24 mouse cellular contexts compared by ENCODE assay signal in the genomic region with DNA sequence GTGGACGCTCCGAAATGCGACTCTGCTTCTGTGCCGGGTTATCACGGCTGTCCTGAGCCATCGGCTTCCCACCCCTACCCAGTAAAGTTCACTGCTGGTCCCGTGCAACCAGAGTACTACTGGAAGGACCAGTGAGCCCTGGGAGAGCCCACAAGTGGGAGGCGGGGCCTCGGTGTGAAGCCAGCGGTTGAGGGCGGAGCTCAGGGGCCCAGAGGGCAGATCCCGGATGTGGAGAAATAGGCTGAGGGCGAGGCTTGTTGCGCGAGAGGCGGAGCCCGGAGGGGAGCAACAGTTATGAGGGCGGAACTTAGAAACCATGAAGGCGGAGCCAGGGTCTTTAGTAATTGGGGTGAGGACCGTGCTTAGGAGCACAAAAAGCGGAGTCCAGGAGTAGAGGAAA.
DNase-seq lines count a peak whose midpoint lies in the region; ATAC-seq and TF ChIP-seq lines count a peak whose summit lies in the region.
"Had no signal": no experiment of that assay in that cellular context is flagged by ENCODE, and none has a peak within 500 bp of the region (broad histone marks: within the 10 kb centered on the region; RNA-seq: fewer than 3 reads in every experiment).

No protein-coding gene starts in this region.

- H3K4me2 ChIP-seq in liver, embryonic 11.5 days: no peak overlapping the region
- H3K4me2 ChIP-seq in liver, postnatal 0 days (ENCODE audit: low read depth, low read length): no peak overlapping the region
- no peak overlapping the region for H3K4me2 ChIP-seq in kidney, embryonic 14.5 days (replicated peaks; ENCODE audit: low read depth, low read length)
- H3K4me2 ChIP-seq: embryonic facial prominence, embryonic 12.5 days; forebrain, embryonic 13.5 days; heart, embryonic 13.5 days; hindbrain, embryonic 13.5 days; intestine, embryonic 15.5 days had no signal

- no peak overlapping the region for H3K9ac ChIP-seq in liver, embryonic 11.5 days (ENCODE audit: low read depth, low read length)
- no peak overlapping the region for H3K9ac ChIP-seq in liver, postnatal 0 days (replicated peaks)
- no peak overlapping the region for H3K9ac ChIP-seq in kidney, embryonic 14.5 days (ENCODE audit: low read depth, low read length)
- H3K9ac ChIP-seq: embryonic facial prominence, embryonic 12.5 days; forebrain, embryonic 13.5 days; forebrain, postnatal 0 days; heart, embryonic 13.5 days; hindbrain, embryonic 13.5 days; intestine, embryonic 15.5 days had no signal

- H3K9me3 ChIP-seq in liver, embryonic 11.5 days (ENCODE audit: control insufficient read depth, low read length): peaks cover 2% of the 10 kb centered on the region; the same call in 1 of the 2 replicates
- H3K9me3 ChIP-seq in liver, postnatal 0 days (ENCODE audit: low read length): peaks cover 3% of the 10 kb centered on the region; the same call in 1 of the 2 replicates
- H3K9me3 ChIP-seq in E14TG2a.4 (ENCODE audit: low read length): peaks cover 15% of the 10 kb centered on the region
- no peaks in the 10 kb centered on the region; the same call in 1 of the 2 replicates for H3K9me3 ChIP-seq in kidney, embryonic 14.5 days (ENCODE audit: control insufficient read depth, low read length)

- no peak for DNase-seq in liver, embryonic 11.5 days (ENCODE audit: low spot score)
- DNase-seq in liver, postnatal 0 days: no peak
- DNase-seq in ES-CJ7 (ENCODE audit: low read depth, low spot score): peak; percentile 71
- DNase-seq in ZHBTc4 (ENCODE audit: low read depth, low spot score): peak; percentile 87
- DNase-seq in urinary bladder, postnatal 4 days (ENCODE audit: low spot score in 2 of 2): no peak
- no peak for DNase-seq in cerebellum, adult 11-12 months
- DNase-seq: adrenal gland, adult 2 months; adrenal gland, postnatal 25 days; cerebellum, adult 2 months; cerebellum, postnatal 14 days; embryo, embryonic 11 days; forebrain, postnatal 0 days; gastrocnemius, postnatal 14 days; heart, postnatal 10 days; heart, postnatal 4 days; kidney, adult 18-20 months had no signal

- H3K4me1 ChIP-seq in liver, embryonic 11.5 days (replicated peaks; ENCODE audit: control insufficient read depth, insufficient read depth, low read length): no peaks in the 10 kb centered on the region
- no peaks in the 10 kb centered on the region for H3K4me1 ChIP-seq in liver, postnatal 0 days (ENCODE audit: insufficient read depth)
- H3K4me1 ChIP-seq in E14TG2a.4 (replicated peaks; ENCODE audit: low read depth, low read length): no peaks in the 10 kb centered on the region; the same call in 1 of the 2 replicates
- H3K4me1 ChIP-seq in kidney, embryonic 14.5 days (ENCODE audit: control insufficient read depth, insufficient read depth, low read length): no peaks in the 10 kb centered on the region
- H3K4me1 ChIP-seq: embryonic facial prominence, embryonic 12.5 days; forebrain, embryonic 13.5 days; heart, embryonic 13.5 days; hindbrain, embryonic 13.5 days; intestine, embryonic 15.5 days had no signal

- ATAC-seq in liver, embryonic 11.5 days (replicated peaks; ENCODE audit: low FRiP score): peak; percentile 63
- ATAC-seq in liver, postnatal 0 days: no peak
- no peak for ATAC-seq in kidney, embryonic 14.5 days (ENCODE audit: low FRiP score, low TSS enrichment)
- ATAC-seq: activated CD4-positive, CD25-positive, alpha-beta regulatory T cell, adult 4 months; forebrain, embryonic 13.5 days; forebrain, postnatal 0 days; intestine, embryonic 15.5 days had no signal

- no peak overlapping the region for H3K4me3 ChIP-seq in liver, embryonic 11.5 days (ENCODE audit: low read depth, low read length)
- H3K4me3 ChIP-seq in liver, postnatal 0 days (ENCODE audit: low read depth, low read length): no peak overlapping the region
- peak overlapping the region; percentile 66 for H3K4me3 ChIP-seq in E14TG2a.4 (replicated peaks; ENCODE audit: low read length)
- H3K4me3 ChIP-seq in kidney, embryonic 14.5 days (ENCODE audit: low read length): no peak overlapping the region
- H3K4me3 ChIP-seq: embryonic facial prominence, embryonic 12.5 days; forebrain, embryonic 13.5 days; heart, embryonic 13.5 days; hindbrain, embryonic 13.5 days; intestine, embryonic 15.5 days had no signal

- H3K36me3 ChIP-seq in liver, embryonic 11.5 days (ENCODE audit: control insufficient read depth, insufficient read depth, low read length): no peaks in the 10 kb centered on the region
- H3K36me3 ChIP-seq in liver, postnatal 0 days (replicated peaks; ENCODE audit: insufficient read depth, low read length): no peaks in the 10 kb centered on the region
- H3K36me3 ChIP-seq in E14TG2a.4 (ENCODE audit: insufficient read depth, low read length): no peaks in the 10 kb centered on the region
- H3K36me3 ChIP-seq in kidney, embryonic 14.5 days (ENCODE audit: control insufficient read depth, insufficient read depth, low read length): no peaks in the 10 kb centered on the region
- H3K36me3 ChIP-seq: embryonic facial prominence, embryonic 12.5 days; heart, embryonic 13.5 days; hindbrain, embryonic 13.5 days; intestine, embryonic 15.5 days had no signal

- no peaks in the 10 kb centered on the region for H3K27me3 ChIP-seq in liver, embryonic 11.5 days (replicated peaks; ENCODE audit: control insufficient read depth, insufficient read depth, low read length)
- no peaks in the 10 kb centered on the region for H3K27me3 ChIP-seq in liver, postnatal 0 days (ENCODE audit: insufficient read depth, low read length)
- no peaks in the 10 kb centered on the region for H3K27me3 ChIP-seq in E14TG2a.4 (ENCODE audit: insufficient read depth, low read length)
- no peaks in the 10 kb centered on the region for H3K27me3 ChIP-seq in kidney, embryonic 14.5 days (ENCODE audit: control insufficient read depth, insufficient read depth, low read length)
- H3K27me3 ChIP-seq: embryonic facial prominence, embryonic 12.5 days; forebrain, embryonic 13.5 days; heart, embryonic 13.5 days; hindbrain, embryonic 13.5 days; intestine, embryonic 15.5 days had no signal

- no peak overlapping the region for H3K27ac ChIP-seq in liver, embryonic 11.5 days (ENCODE audit: low read depth, low read length)
- H3K27ac ChIP-seq in liver, postnatal 0 days (ENCODE audit: low read depth): no peak overlapping the region
- no peak overlapping the region for H3K27ac ChIP-seq in kidney, embryonic 14.5 days (ENCODE audit: low read depth, low read length)
- H3K27ac ChIP-seq: embryonic facial prominence, embryonic 12.5 days; forebrain, embryonic 13.5 days; heart, embryonic 13.5 days; hindbrain, embryonic 13.5 days; intestine, embryonic 15.5 days had no signal

- no peak for TF ChIP-seq CTCF in liver, postnatal 0 days (IDR thresholded peaks at IDR 0.05; ENCODE audit: low read depth)
- TF ChIP-seq CTCF in E14TG2a.4 (conservative IDR thresholded peaks at IDR 0.05; ENCODE audit: low read length): no peak

- WGBS in liver, embryonic 11.5 days: 67% methylated on average over 21 of the region's 21 CpGs
- 71% methylated on average over 21 of the region's 21 CpGs for WGBS in liver, postnatal 0 days (ENCODE audit: insufficient replicate concordance)
- WGBS in kidney, embryonic 14.5 days: 74% methylated on average over 21 of the region's 21 CpGs

- no peak for TF ChIP-seq EP300 in liver, postnatal 0 days (IDR thresholded peaks at IDR 0.05; ENCODE audit: low read depth)

Comparison
In these comparisons a context has a peak if more than half of its experiments do, and no peak if none do; other contexts are left out.
1. DNase-seq: peak in ES-CJ7 (single experiment) and ZHBTc4 (single experiment); none in liver, embryonic 11.5 days (single experiment), liver, postnatal 0 days (single experiment), urinary bladder, postnatal 4 days (0 of 2) and cerebellum, adult 11-12 months (single experiment).